Mouse (Mus musculus): ENCODE results near the gene Spag9. TPM values are rescaled to one million over a fixed set of nuclear protein-coding genes. Genes with fewer than 3 reads are reported as not detected.

The Spag9 gene
- total and polyA plus RNA-seq, 2 experiments from 2014 or later, result 89.1 to 110 TPM

GRCm38 (mm10) chr11:94134076-94134838 is 138.4 kb downstream of the Spag9 start:
- Histone ChIP-seq H3K27ac (peak overlapping the region; percentile 49), H3K9ac (replicated peaks; ENCODE audit: low read length) (0 out of 2 replicates have a peak overlapping the region, but pooled peaks have one; percentile 17), H3K4me3 (ENCODE audit: low read length) (no peak overlapping the region), H3K4me1 (ENCODE audit: insufficient read depth, low read length) (peaks cover 32% of the 10 kb centered on the region), H3K9me3 (ENCODE audit: low read length) (no peaks in the 10 kb centered on the region), H3K36me3 (ENCODE audit: insufficient read depth, low read length) (no peaks in the 10 kb centered on the region), H3K4me2 (ENCODE audit: low read depth, low read length) (no peak overlapping the region), H3K27me3 (ENCODE audit: insufficient read depth, low read length) (no peaks in the 10 kb centered on the region)
- ATAC-seq (no peak), DNase-seq (ENCODE audit: low spot score) (peak; percentile 73)
- WGBS, result 36% methylated on average over 18 of the region's 18 CpGs
- TF ChIP-seq CTCF (IDR thresholded peaks at IDR 0.05; ENCODE audit: low read depth), result no peak

GRCm38 (mm10) chr11:94135581-94136001 is 139.7 kb downstream of the Spag9 start:
- no peak for TF ChIP-seq CTCF (IDR thresholded peaks at IDR 0.05; ENCODE audit: low read depth)
- Histone ChIP-seq H3K36me3 (ENCODE audit: insufficient read depth, low read length) (no peaks in the 10 kb centered on the region), H3K27me3 (ENCODE audit: insufficient read depth, low read length) (no peaks in the 10 kb centered on the region), H3K4me3 (ENCODE audit: low read length) (no peak overlapping the region), H3K4me2 (ENCODE audit: low read depth, low read length) (no peak overlapping the region), H3K9me3 (ENCODE audit: low read length) (no peaks in the 10 kb centered on the region), H3K4me1 (ENCODE audit: insufficient read depth, low read length) (peaks cover 25% of the 10 kb centered on the region), H3K27ac (peak overlapping the region; percentile 65; the same call in 1 of the 2 replicates), H3K9ac (replicated peaks; ENCODE audit: low read length) (no peak overlapping the region)
- 54% methylated on average over 8 of the region's 8 CpGs for WGBS
- DNase-seq (ENCODE audit: low spot score) (peak; percentile 44), ATAC-seq (no peak)

GRCm38 (mm10) chr11:94136656-94137055 is 140.8 kb downstream of the Spag9 start:
- no peak for ATAC-seq

GRCm38 (mm10) chr11:94137326-94138061 is 141.6 kb downstream of the Spag9 start:
- Histone ChIP-seq H3K4me3 (ENCODE audit: low read length) (no peak overlapping the region), H3K9ac (replicated peaks; ENCODE audit: low read length) (no peak overlapping the region), H3K4me2 (ENCODE audit: low read depth, low read length) (no peak overlapping the region), H3K4me1 (ENCODE audit: insufficient read depth, low read length) (peaks cover 25% of the 10 kb centered on the region), H3K36me3 (ENCODE audit: insufficient read depth, low read length) (no peaks in the 10 kb centered on the region), H3K9me3 (ENCODE audit: low read length) (no peaks in the 10 kb centered on the region), H3K27me3 (ENCODE audit: insufficient read depth, low read length) (no peaks in the 10 kb centered on the region), H3K27ac (peak overlapping the region; percentile 65)
- peak; percentile 44 for DNase-seq (ENCODE audit: low spot score)
- WGBS, result 52% methylated on average over 14 of the region's 14 CpGs
- no peak for TF ChIP-seq CTCF (IDR thresholded peaks at IDR 0.05; ENCODE audit: low read depth)
- ATAC-seq, result peak; percentile 75

More at GRCm38 (mm10) chr11:94136656-94137055, 140.8 kb downstream of the Spag9 start:
- no peak for TF ChIP-seq CTCF (IDR thresholded peaks at IDR 0.05; ENCODE audit: low read depth)
- 61% methylated on average over 7 of the region's 7 CpGs for WGBS
- H3K4me2 ChIP-seq (ENCODE audit: low read depth, low read length), result no peak overlapping the region
- H3K4me1 ChIP-seq (ENCODE audit: insufficient read depth, low read length), result peaks cover 25% of the 10 kb centered on the region
- no peak overlapping the region for H3K4me3 ChIP-seq (ENCODE audit: low read length)
- no peaks in the 10 kb centered on the region for H3K36me3 ChIP-seq (ENCODE audit: insufficient read depth, low read length)
- DNase-seq (ENCODE audit: low spot score), result no peak
- peak overlapping the region; percentile 65; the same call in 1 of the 2 replicates for H3K27ac ChIP-seq
- no peak overlapping the region for H3K9ac ChIP-seq (replicated peaks; ENCODE audit: low read length)
- H3K9me3 ChIP-seq (ENCODE audit: low read length), result no peaks in the 10 kb centered on the region
- H3K27me3 ChIP-seq (ENCODE audit: insufficient read depth, low read length), result no peaks in the 10 kb centered on the region

GRCm38 (mm10) chr11:94138411-94139231 is 142.7 kb downstream of the Spag9 start:
- Histone ChIP-seq H3K27ac (no peak overlapping the region), H3K9me3 (ENCODE audit: low read length) (no peaks in the 10 kb centered on the region), H3K4me3 (ENCODE audit: low read length) (no peak overlapping the region), H3K9ac (replicated peaks; ENCODE audit: low read length) (no peak overlapping the region), H3K27me3 (ENCODE audit: insufficient read depth, low read length) (no peaks in the 10 kb centered on the region), H3K4me1 (ENCODE audit: insufficient read depth, low read length) (peaks cover 25% of the 10 kb centered on the region), H3K4me2 (ENCODE audit: low read depth, low read length) (no peak overlapping the region), H3K36me3 (ENCODE audit: insufficient read depth, low read length) (no peaks in the 10 kb centered on the region)
- ATAC-seq, result no peak
- no peak for TF ChIP-seq CTCF (IDR thresholded peaks at IDR 0.05; ENCODE audit: low read depth)
- 58% methylated on average over 24 of the region's 24 CpGs for WGBS
- no peak for DNase-seq (ENCODE audit: low spot score)

- WGBS, result 88% methylated on average over 5 of the region's 5 CpGs
- no peak overlapping the region for H3K4me3 ChIP-seq (ENCODE audit: low read length)
- no peak for TF ChIP-seq CTCF (IDR thresholded peaks at IDR 0.05; ENCODE audit: low read depth)
- H3K4me2 ChIP-seq (ENCODE audit: low read depth, low read length), result no peak overlapping the region
- no peak overlapping the region for H3K27ac ChIP-seq
- H3K4me1 ChIP-seq (ENCODE audit: insufficient read depth, low read length), result peaks cover 27% of the 10 kb centered on the region
- no peaks in the 10 kb centered on the region for H3K36me3 ChIP-seq (ENCODE audit: insufficient read depth, low read length)
- ATAC-seq (no peak), DNase-seq (ENCODE audit: low spot score) (no peak)
- H3K9ac ChIP-seq (replicated peaks; ENCODE audit: low read length), result no peak overlapping the region
- no peaks in the 10 kb centered on the region for H3K27me3 ChIP-seq (ENCODE audit: insufficient read depth, low read length)
- H3K9me3 ChIP-seq (ENCODE audit: low read length), result no peaks in the 10 kb centered on the region
Measured at GRCm38 (mm10) chr11:94139232-94139620, 143.3 kb downstream of the Spag9 start.
